Mouse (Mus musculus) ES-E14 (cell line): ENCODE data around the gene Med6. TPM values are rescaled to one million over a fixed set of nuclear protein-coding genes. Genes with fewer than 3 reads are reported as not detected.

Experiments used
- DNase-seq: peaks from one replicate; pipeline ENCODE4 v3.0.0-alpha.2; 2013; ENCODE audit warnings: low read depth, low spot score
- H3K27ac ChIP-seq: 2 replicates; pipeline ENCODE4 v1.5.1; 2012; ENCODE audit warnings: low read depth, mild to moderate bottlenecking, low read length, moderate library complexity, mixed read lengths; ENCODE audit not compliant: poor library complexity, insufficient read depth, severe bottlenecking
- H3K36me3 ChIP-seq: 2 replicates; pipeline ENCODE4 v1.6.1; 2012; ENCODE audit warnings: mild to moderate bottlenecking, low read length, moderate library complexity, mixed read lengths; ENCODE audit not compliant: control insufficient read depth, poor library complexity, insufficient read depth, severe bottlenecking
- H3K4me1 ChIP-seq, 2 experiments: fragments of 150-350 bp in 1 of 2; sonication (generic) in 1 of 2; 2 replicates each; pipeline ENCODE4 v1.6.1; 2012; ENCODE audit warnings: low read length in 2 of 2, mild to moderate bottlenecking in 1 of 2, mixed read lengths in 1 of 2; ENCODE audit not compliant: control insufficient read depth in 2 of 2, insufficient read depth in 2 of 2, poor library complexity in 1 of 2
- H3K4me3 ChIP-seq, 2 experiments: fragments of 150-350 bp in 1 of 2; sonication (generic) in 1 of 2; 2 replicates each; pipeline ENCODE4 v1.5.1; 2012; ENCODE audit warnings: low read length in 2 of 2, low read depth in 1 of 2, mild to moderate bottlenecking in 1 of 2, mixed read lengths in 1 of 2; ENCODE audit not compliant: insufficient read depth in 1 of 2, poor library complexity in 1 of 2, severe bottlenecking in 1 of 2
- H3K9ac ChIP-seq: 2 replicates; pipeline ENCODE4 v1.6.1; 2012; ENCODE audit warnings: low read depth, mild to moderate bottlenecking, low read length, mixed read lengths; ENCODE audit not compliant: poor library complexity, insufficient read depth, severe bottlenecking
- H3K9me3 ChIP-seq: fragments of 150-350 bp; sonication (generic); 2 replicates; pipeline ENCODE4 v1.6.1; 2012; ENCODE audit warnings: low read depth, mild to moderate bottlenecking, low read length; ENCODE audit not compliant: control insufficient read depth, insufficient read depth
- CHD2 ChIP-seq: IDR thresholded peaks from 2 replicates; pipeline ENCODE4 v1.6.1; 2014; ENCODE audit warnings: mild to moderate bottlenecking, low read depth, low read length, inconsistent platforms
- HCFC1 ChIP-seq: IDR thresholded peaks from 2 replicates; pipeline ENCODE4 v1.6.1; 2012; ENCODE audit warnings: low read length, inconsistent platforms, borderline replicate concordance; ENCODE audit not compliant: insufficient read depth
- MAFK ChIP-seq: IDR thresholded peaks from 2 replicates; pipeline ENCODE4 v1.6.1; 2014; ENCODE audit warnings: mild to moderate bottlenecking, low read depth, low read length, inconsistent platforms; ENCODE audit not compliant: insufficient read depth
- ZC3H11A ChIP-seq: IDR thresholded peaks from 2 replicates; pipeline ENCODE4 v1.6.1; 2012; ENCODE audit warnings: low read depth, mild to moderate bottlenecking, inconsistent platforms, low read length, borderline replicate concordance
- ZNF384 ChIP-seq: IDR thresholded peaks from 2 replicates; pipeline ENCODE4 v1.6.1; 2012; ENCODE audit warnings: low read depth, low read length, inconsistent platforms
- in situ Hi-C, 2 experiments: fragments of 600-800 bp; cut with MboI; formaldehyde crosslinking; loops; one replicate each; pipeline ENCODE4 v1.15.1; 2025; ENCODE audit warnings: low sequenced_read_pairs in 2 of 2, inconsistent platforms in 1 of 2; ENCODE audit not compliant: unreplicated experiment in 2 of 2
- total RNA-seq: library from RNA; depleted of rRNA; stranded (reverse); fragments of 300-350 nt; gene quantifications from 2 replicates; pipeline ENCODE4 v1.2.3, GENCODE M21; 2012

Med6 gene
- total RNA-seq, 1 experiment = 65.2 TPM

GRCm38 (mm10) chr12:81615807-81616206 is 21.0 kb upstream of the Med6 start:
- Histone ChIP-seq H3K4me3 (no peak overlapping the region), H3K9ac (no peak overlapping the region), H3K9me3 (no peaks in the 10 kb centered on the region), H3K36me3 (no peaks in the 10 kb centered on the region), H3K27ac (no peak overlapping the region), H3K4me1 (no peaks in the 10 kb centered on the region)
- in situ Hi-C loops = loop anchor here in 1 of 2 experiments (10.0 kb wide), 1 partner anchor 169 kb away; the partner anchor contains the start of gene Map3k9
- no peak for DNase-seq
- TF ChIP-seq ZC3H11A (no peak), HCFC1 (no peak), MAFK (no peak), CHD2 (no peak), ZNF384 (no peak)

- TF ChIP-seq CHD2 = no peak
- no peak for TF ChIP-seq MAFK
- no peak for TF ChIP-seq HCFC1
- TF ChIP-seq ZNF384 = no peak
- no peak for TF ChIP-seq ZC3H11A
- Histone ChIP-seq H3K9me3 (no peaks in the 10 kb centered on the region), H3K36me3 (no peaks in the 10 kb centered on the region), H3K4me1 (no peaks in the 10 kb centered on the region), H3K4me3 (no peak overlapping the region), H3K9ac (no peak overlapping the region), H3K27ac (no peak overlapping the region)
- in situ Hi-C loops = no loop called here
- no peak for DNase-seq
These were observed 14.6 kb upstream of the Med6 start for GRCm38 (mm10) chr12:81609445-81609844.

DNA sequence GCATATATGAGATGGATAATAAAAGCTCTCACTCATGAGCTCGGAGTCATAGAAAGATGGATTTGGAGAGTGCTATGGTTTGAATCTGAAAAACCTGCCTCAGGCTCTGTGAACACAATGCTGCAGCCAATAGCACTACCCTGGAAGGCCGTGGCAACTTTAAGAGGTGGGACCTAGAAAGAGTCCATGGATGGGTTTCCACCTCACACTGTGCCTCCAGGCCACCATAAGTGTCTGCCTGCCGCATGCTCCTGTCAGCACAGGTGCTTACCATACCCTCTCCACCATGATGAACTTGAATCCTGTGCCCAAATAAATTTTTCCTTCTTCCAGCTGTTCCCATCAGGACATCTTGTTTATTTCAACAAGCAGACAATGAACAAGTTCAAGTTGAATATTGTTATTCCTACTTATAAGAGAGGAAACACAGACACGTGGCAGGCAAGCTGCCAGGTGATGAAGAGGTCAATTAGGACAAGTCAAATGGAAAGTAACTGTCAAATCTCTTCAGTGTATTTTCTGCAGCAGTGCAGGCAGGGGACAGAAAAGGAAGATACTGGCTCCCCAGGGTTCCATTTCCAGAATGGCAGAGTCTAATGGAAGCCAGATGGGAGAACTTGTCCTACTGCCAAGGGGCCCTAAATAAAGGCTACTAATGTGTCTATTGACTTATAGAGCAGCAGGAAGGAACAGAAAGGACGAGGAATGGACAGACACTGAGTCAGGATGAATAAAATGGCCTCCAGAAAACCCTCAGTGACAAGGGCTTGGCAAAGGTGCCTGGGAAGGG is 10.4 kb upstream of the Med6 start:
- no peaks in the 10 kb centered on the region for H3K36me3 ChIP-seq
- H3K4me1 ChIP-seq = no peaks in the 10 kb centered on the region
- no peaks in the 10 kb centered on the region for H3K9me3 ChIP-seq
- in situ Hi-C loops = no loop called here
- H3K9ac ChIP-seq = no peak overlapping the region
- no peak for DNase-seq
- TF ChIP-seq ZNF384 (no peak), MAFK (no peak), CHD2 (no peak), HCFC1 (no peak), ZC3H11A (no peak)
- H3K4me3 ChIP-seq = no peak overlapping the region
- H3K27ac ChIP-seq = no peak overlapping the region

- in situ Hi-C loops = no loop called here
- no peaks in the 10 kb centered on the region for H3K36me3 ChIP-seq
- H3K9me3 ChIP-seq = no peaks in the 10 kb centered on the region
- no peak overlapping the region for H3K9ac ChIP-seq
- H3K4me1 ChIP-seq = peaks cover 0 to 7% of the 10 kb centered on the region in 2 experiments; a peak in 1 of 4 replicates
- TF ChIP-seq ZNF384 = no peak
- TF ChIP-seq CHD2 = no peak
- no peak for TF ChIP-seq HCFC1
- no peak for TF ChIP-seq ZC3H11A
- no peak for TF ChIP-seq MAFK
- no peak overlapping the region for H3K27ac ChIP-seq
- no peak for DNase-seq
- H3K4me3 ChIP-seq = no peak overlapping the region
These were observed 1.9 kb upstream of the Med6 start for GRCm38 (mm10) chr12:81596547-81597262.
